20 mouse cellular contexts compared by ENCODE assay signal in genomic region chr17:31195207-31195606, GRCm38 (mm10). TPM values are rescaled to one million over a fixed set of nuclear protein-coding genes. Genes with fewer than 3 reads are reported as not detected.
"Had no signal": no experiment of that assay in that cellular context is flagged by ENCODE, and none has a peak within 500 bp of the region (broad histone marks: within the 10 kb centered on the region; RNA-seq: fewer than 3 reads in every experiment).

No protein-coding gene starts in this region.

- H3K4me1 ChIP-seq: midbrain, embryonic 12.5 days had no signal

- H3K4me2 ChIP-seq: limb, embryonic 15.5 days; lung, embryonic 14.5 days; midbrain, embryonic 12.5 days had no signal

- H3K27ac ChIP-seq: left cerebral cortex, adult 2 months; limb, embryonic 15.5 days; midbrain, embryonic 12.5 days had no signal

- H3K9ac ChIP-seq: limb, embryonic 15.5 days; lung, embryonic 14.5 days; midbrain, embryonic 12.5 days had no signal

- ATAC-seq: intestine, postnatal 0 days had no signal

- DNase-seq: kidney, adult 8-10 months; kidney, postnatal 25 days; lung, embryonic 14.5 days; lung, postnatal 10 days; right cerebral cortex, adult 18-20 months; right cerebral cortex, postnatal 25 days; thymus, adult 18-20 months; thymus, postnatal 14 days had no signal

- H3K4me3 ChIP-seq: left cerebral cortex, adult 2 months; limb, embryonic 15.5 days; megakaryocyte, embryonic 14.5 days; midbrain, embryonic 12.5 days had no signal

- H3K9me3 ChIP-seq: limb, embryonic 15.5 days; megakaryocyte, embryonic 14.5 days; midbrain, embryonic 12.5 days had no signal

- H3K36me3 ChIP-seq: limb, embryonic 15.5 days; midbrain, embryonic 12.5 days had no signal

- H3K27me3 ChIP-seq: limb, embryonic 15.5 days; midbrain, embryonic 12.5 days had no signal

RNA-seq across cellular contexts. Expression of gene Tmprss3, which starts 3.6 kb away (rescaled TPM):
- total RNA-seq: layer of hippocampus, postnatal 25 days; left cerebral cortex, adult 2 months had no signal
- polyA plus RNA-seq: kidney, embryonic 16.5 days; limb, embryonic 11.5 days; lung, embryonic 14.5 days; midbrain, embryonic 12.5 days; neural tube, embryonic 14.5 days; small intestine, adult 2 months had no signal

RNA-seq across cellular contexts. Expression of gene Ubash3a, which starts 12.5 kb away (rescaled TPM):
- total RNA-seq: left cerebral cortex, adult 2 months; left cerebral cortex, postnatal 14 days; midbrain, postnatal 0 days had no signal
- polyA plus RNA-seq: intestine, postnatal 0 days; midbrain, postnatal 0 days had no signal

RNA-seq across cellular contexts. Expression of gene Tff1, which starts 30.1 kb away (rescaled TPM):
- total RNA-seq: layer of hippocampus, postnatal 25 days; left cerebral cortex, adult 2 months; left cerebral cortex, postnatal 14 days; midbrain, postnatal 0 days had no signal
- polyA plus RNA-seq: kidney, embryonic 16.5 days; limb, embryonic 11.5 days; limb, embryonic 15.5 days; lung, embryonic 14.5 days; midbrain, embryonic 12.5 days; midbrain, postnatal 0 days; neural tube, embryonic 14.5 days had no signal

RNA-seq across cellular contexts. Expression of gene Tff2, which starts 51.1 kb away (rescaled TPM):
- total RNA-seq: layer of hippocampus, postnatal 25 days; left cerebral cortex, adult 2 months; left cerebral cortex, postnatal 14 days; midbrain, postnatal 0 days had no signal
- polyA plus RNA-seq: limb, embryonic 11.5 days; limb, embryonic 15.5 days; lung, embryonic 14.5 days; midbrain, embryonic 12.5 days; midbrain, postnatal 0 days; neural tube, embryonic 14.5 days had no signal
